Mouse (Mus musculus) heart, adult 8-10 months (tissue): Measurements from ENCODE around the gene Fam227a. TPM values are rescaled to one million over a fixed set of nuclear protein-coding genes. Genes with fewer than 3 reads are reported as not detected.
A peak's percentile ranks its signal among the peaks of the same experiment; 100 is the strongest.

Source experiments
- DNase-seq: peaks from one replicate; pipeline ENCODE4 v3.0.0; 2022; ENCODE audit warnings: low spot score
- total RNA-seq, 4 experiments: library from RNA; stranded (reverse); gene quantifications; 2 replicates each; pipeline ENCODE4 v1.2.4; 2022

Fam227a gene
- under 1 TPM; 0.37 to 0.82 (median 0.63) TPM for total RNA-seq

GRCm38 (mm10) chr15:79658531-79659375 lies at the start of gene Fam227a, which contains the start of gene Cby1:
Fam227a (minus strand) TSS chr15:79658956.
Cby1 (plus strand) TSS chr15:79659199.
- DNase-seq = peak; percentile 95

GRCm38 (mm10) chr15:79708229-79708822 lies 49.6 kb upstream of the Fam227a start:
- DNase-seq = no peak

DNA sequence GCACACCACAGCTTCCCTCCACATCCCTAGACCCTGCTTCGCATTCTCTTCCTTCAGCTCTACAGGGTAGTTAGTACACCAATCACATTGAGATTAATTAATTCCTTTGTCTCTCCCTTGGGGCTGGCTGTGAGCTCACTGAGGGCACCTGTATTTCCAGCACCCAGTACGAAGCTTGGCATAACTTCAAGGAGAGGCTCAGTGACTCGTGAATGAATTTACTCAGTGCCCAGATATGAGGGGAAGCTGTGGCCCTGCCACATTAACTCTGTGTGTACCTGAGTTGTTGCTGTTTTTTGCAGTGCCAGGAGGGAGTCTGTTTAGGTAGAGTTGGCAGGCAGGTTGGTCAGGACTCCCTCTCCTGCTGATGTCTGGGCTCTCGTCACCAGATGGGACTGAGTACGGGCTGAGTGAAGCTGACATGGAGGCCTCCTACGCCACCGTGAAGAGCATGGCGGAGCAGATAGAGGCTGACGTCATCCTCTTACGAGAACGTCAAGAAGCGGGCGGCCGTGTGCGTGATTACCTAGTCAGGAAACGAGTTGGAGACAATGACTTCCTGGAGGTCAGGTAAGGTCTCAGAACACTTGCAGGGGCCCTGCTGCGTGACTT lies 48.0 kb upstream of the Fam227a start:
- DNase-seq = no peak

DNA sequence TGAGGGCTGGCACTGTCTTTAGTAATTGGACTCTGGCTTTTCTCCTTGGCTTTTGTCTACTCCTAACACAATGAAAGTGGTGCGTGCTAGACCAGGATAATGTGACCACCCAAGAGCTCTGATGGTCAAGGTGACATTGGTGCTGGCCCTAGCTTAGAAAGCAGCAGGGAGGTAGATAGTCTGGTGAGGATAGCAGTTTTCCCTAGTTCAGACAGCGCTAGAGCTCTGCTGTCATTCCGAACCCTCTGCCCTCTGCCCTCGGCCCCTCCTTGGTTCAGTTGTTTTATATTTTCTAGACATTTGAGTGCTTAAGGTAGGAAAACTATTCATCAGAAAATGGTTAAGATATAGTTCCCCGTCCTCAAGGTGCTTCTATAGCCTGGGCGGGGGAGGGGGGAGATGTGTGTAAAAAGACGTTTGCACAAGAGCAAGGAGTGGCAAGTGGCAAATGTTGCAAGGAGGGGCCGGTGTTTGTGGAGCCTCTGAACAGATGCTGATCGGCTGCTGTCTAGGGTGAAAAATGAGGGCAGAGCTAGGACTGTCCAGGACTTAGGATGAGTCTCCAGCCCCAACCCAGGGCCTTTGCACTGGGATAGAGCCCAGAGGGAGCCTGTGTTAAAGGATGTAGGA lies 38.9 kb upstream of the Fam227a start:
- DNase-seq = no peak

GRCm38 (mm10) chr15:79697011-79697410 lies 38.3 kb upstream of the Fam227a start:
- DNase-seq = no peak

- DNase-seq = no peak
Observed at GRCm38 (mm10) chr15:79696508-79696907, 37.8 kb upstream of the Fam227a start.

- DNase-seq = no peak
Observed at GRCm38 (mm10) chr15:79695516-79695915, 36.8 kb upstream of the Fam227a start.

GRCm38 (mm10) chr15:79694512-79694911 lies 35.8 kb upstream of the Fam227a start:
- no peak for DNase-seq

- DNase-seq = no peak
Observed at GRCm38 (mm10) chr15:79693740-79694139, 35.0 kb upstream of the Fam227a start.

GRCm38 (mm10) chr15:79692334-79692733 lies 33.6 kb upstream of the Fam227a start:
- no peak for DNase-seq

DNA sequence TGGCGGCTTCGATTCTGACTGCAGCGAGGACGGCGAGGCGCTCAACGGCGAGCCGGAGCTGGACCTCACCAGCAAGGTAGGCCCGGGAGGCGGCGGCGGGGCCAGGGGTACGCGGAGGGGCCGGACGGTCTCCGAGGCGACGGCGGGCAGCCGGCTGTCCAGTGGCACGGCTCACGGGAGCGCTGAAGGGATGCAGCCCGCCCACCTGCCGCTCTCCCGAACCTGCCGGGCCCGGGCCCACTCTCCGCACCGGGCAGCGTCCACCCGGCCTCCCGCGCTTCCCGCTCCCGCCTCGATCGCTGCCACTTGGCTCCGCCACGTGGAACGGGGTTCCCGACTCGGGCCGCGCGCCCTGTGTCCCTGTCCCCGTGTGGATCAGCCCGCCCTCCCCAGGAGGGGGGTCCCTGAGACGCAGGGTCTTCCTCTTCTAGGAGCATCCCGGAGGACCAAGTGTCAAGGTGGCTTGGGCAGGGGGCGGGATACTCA lies 32.3 kb upstream of the Fam227a start:
- DNase-seq = no peak

GRCm38 (mm10) chr15:79690426-79691022 lies 31.8 kb upstream of the Fam227a start, which contains the start of gene Gtpbp1:
Gtpbp1 (plus strand) TSS chr15:79690845.
- peak; percentile 100 for DNase-seq

DNA sequence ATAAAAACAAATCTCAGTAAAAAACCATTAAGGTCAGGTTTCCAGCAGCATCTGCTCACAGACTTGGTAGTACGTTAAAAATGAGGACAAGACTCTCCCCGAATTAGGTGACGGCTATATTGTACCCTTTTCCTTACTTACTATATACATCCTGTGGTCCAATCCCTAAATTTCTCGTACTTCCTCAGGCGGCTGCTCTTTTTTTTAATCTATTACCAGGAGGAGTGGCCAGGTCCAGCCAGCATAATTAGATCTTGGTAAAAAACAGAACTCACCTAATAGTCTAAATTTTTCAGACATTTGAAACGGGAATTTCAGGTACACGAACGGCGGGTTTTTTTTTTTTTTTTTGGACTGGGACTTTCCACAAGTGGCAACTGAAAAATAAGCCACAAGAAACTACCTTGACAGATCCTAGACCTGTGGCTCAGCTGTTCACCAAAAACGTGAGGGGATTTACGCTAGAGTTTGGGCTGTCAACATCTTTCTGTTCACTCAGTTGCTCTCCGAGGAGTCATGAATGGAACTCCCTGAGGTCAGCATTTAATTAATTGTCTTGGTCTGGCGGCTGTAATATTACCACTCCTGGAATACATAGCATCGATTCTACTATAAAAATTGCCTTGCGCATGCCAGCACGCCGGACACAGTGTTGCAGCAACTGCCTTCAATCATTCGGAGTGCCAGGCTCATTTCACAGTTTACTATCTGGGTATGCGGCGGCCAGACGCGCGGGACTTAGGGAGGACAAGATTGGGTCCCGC lies 31.1 kb upstream of the Fam227a start:
- no peak for DNase-seq

DNA sequence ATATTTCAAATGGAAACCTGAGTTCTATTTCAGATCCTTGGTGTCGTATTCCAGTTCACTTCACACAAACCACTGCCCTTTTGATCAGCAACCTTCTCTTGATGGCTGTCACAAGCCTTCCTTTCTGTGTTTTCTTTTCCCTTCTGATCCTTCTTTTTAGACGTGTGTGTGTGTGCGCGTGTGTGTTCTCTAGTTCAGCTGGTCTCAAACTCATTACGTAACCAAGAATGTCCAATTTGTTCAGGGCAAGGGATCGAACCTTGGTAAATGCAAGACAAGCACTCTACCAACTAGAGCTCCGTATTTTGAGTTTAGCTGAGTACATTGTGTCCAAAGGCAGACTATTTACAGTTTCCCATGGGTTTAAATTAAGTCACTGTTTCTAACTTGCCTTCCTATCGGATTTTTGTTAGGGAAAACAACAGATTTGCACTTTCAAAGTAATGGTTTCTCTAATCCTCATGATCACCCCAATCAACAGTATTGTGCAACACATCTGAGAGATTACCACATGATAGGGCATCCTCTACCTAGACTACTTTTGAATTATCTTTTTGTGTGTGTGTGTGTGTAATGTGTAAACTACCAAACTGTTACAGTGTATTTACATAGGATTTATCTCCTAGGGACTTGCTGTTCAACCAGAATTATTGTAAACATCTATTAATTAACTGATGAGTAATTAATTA lies 29.7 kb upstream of the Fam227a start:
- no peak for DNase-seq

DNA sequence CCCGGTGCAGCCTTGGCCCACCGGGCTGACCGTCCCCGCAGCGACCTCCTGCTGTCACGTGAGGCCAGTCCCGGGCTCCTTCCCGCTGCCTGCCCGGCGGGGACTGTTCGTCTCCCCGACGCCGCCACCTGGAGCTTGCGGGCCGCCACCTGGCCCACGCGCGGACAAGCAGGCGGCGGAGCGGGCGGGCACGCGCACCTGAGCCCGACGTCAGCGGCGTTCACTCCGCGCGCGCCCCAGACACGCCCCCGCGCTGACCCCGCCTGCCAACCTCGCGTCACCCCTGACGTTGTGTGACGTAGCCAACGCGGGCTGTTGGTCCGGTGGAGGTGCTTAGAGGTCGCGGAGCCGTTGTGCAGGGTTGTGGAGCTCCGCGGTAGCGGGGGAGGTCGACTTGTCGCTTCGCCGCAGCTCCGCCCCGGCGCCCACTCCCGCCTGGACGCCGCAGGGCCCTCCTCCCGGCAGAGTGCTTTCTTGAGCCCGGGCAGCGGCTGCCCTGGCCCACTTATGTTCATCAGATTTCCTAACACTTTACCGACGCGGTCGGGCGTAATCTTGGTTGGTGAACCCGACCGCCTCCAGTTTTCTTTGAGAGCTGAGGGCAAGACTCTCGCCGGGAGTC lies 29.0 kb upstream of the Fam227a start, which contains the start of gene Josd1:
Josd1 (minus strand) TSS at position 274 of the 622 bp plus-strand sequence.
- peak; percentile 97 for DNase-seq

DNA sequence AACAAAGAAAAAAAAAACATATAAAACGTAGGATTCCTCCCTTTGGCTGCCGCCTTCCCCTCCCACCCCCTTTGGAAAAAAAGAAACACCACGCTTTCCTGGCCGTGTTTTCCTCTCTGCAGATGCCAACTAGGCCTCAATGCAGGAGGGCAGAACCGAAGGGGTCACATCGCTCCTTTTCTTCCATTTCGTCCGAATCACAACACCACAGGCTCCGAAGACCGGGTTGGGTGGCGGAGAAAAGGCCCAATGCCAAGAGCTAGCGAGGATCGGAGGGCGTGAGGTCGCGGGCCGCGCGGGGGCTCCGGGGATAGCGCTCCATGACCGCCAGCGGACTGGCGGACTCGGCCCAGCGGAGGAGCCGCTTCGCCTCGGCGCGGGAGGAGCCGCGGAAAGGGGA lies 28.4 kb upstream of the Fam227a start:
- no peak for DNase-seq

- DNase-seq = no peak
Observed at GRCm38 (mm10) chr15:79686046-79686869, 27.5 kb upstream of the Fam227a start.

DNA sequence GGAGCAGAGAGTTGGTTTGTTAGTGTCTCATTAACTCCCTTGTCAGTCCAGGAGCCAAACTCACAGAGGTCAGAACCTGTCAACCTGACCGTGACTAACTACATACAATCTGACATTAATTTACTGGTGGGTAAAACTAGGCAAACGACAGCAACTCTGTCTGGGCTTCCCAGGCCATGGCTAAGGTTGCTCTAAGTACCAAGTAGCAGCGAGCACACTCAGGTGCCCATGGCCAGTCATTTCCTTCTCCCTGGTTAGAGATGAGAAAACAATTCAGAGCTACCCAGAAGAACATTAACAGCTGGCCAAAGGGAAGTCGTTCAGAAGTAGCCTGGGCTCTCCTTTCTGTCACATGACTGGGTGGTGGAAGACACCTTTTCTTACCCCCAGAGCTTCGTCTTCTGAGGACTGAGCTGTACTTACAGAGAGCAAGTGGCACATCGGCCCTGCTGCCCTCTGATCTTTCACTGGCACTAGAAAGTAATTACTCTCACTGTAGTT lies 26.4 kb upstream of the Fam227a start:
- DNase-seq = no peak
